Mouse (Mus musculus) bone marrow macrophage, adult 2 months (primary cell): ENCODE data around the gene 1700113H08Rik.

Experiments used
- CTCF ChIP-seq: IDR thresholded peaks from 2 replicates; pipeline ENCODE4 v1.5.1; 2012; ENCODE audit warnings: low read depth, mild to moderate bottlenecking, low read length, moderate library complexity
- POLR2A ChIP-seq: IDR thresholded peaks from 2 replicates; pipeline ENCODE4 v1.6.1; 2012; ENCODE audit warnings: mild to moderate bottlenecking, low read depth, low read length, borderline replicate concordance

DNA sequence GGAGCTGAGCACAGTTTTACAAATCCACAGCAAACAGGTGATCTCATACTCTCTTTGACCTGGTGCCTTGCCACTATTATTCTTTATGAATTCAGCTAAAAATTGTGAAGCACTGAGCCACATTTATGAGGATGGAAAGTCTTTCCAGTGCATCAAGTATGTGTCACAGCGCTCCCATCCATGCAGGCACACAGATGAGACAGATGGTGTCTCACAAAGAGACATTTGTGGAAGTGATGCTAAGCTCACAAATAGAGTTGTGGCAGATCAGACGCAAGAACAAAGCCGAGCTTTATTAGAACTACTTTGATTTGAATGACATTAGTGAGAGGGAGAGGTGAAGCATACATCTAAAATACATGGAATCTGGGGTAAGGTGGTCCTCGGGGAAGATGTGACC lies 153.2 kb downstream of the 1700113H08Rik start:
- TF ChIP-seq CTCF (no peak), POLR2A (no peak)
